Mouse (Mus musculus) midbrain, postnatal 0 days (tissue): ENCODE data around the gene Relt. TPM values are rescaled to one million over a fixed set of nuclear protein-coding genes. Genes with fewer than 3 reads are reported as not detected.

ENCODE experiments used
- ATAC-seq: fragments of 200-750 bp; cut with Nextera tagmentation; 2 replicates; pipeline ENCODE4 v1.8.0; 2017; ENCODE audit warnings: moderate number of reproducible peaks, mild to moderate bottlenecking, moderate TSS enrichment, moderate library complexity; ENCODE audit not compliant: low FRiP score
- DNase-seq: peaks from one replicate; pipeline ENCODE4 v3.0.0-alpha.2; 2015; ENCODE audit warnings: low spot score
- H3K27ac ChIP-seq: fragments of 300-500 bp; sonication (generic); 2 replicates; pipeline ENCODE4 v1.5.1; 2014; ENCODE audit warnings: low read depth, mild to moderate bottlenecking, low read length, mixed read lengths
- H3K27me3 ChIP-seq: fragments of 300-500 bp; sonication (generic); 2 replicates; pipeline ENCODE4 v1.6.1; 2014; ENCODE audit warnings: low read length, control low read depth, mixed read lengths; ENCODE audit not compliant: insufficient read depth
- H3K36me3 ChIP-seq: fragments of 300-500 bp; sonication (generic); 2 replicates; pipeline ENCODE4 v1.6.1; 2014; ENCODE audit warnings: low read length, control low read depth, mixed read lengths; ENCODE audit not compliant: insufficient read depth
- H3K4me1 ChIP-seq: fragments of 300-500 bp; sonication (generic); 2 replicates; pipeline ENCODE4 v1.6.1; 2014; ENCODE audit warnings: mild to moderate bottlenecking, control low read depth, antibody characterized with exemption, low read length, mixed read lengths; ENCODE audit not compliant: insufficient read depth
- H3K4me2 ChIP-seq: fragments of 300-500 bp; sonication (generic); 2 replicates; pipeline ENCODE4 v1.6.1; 2014; ENCODE audit warnings: low read depth, mild to moderate bottlenecking, low read length, mixed read lengths; ENCODE audit not compliant: poor library complexity, severe bottlenecking
- H3K4me3 ChIP-seq: fragments of 300-500 bp; sonication (generic); 2 replicates; pipeline ENCODE4 v1.5.1; 2014; ENCODE audit warnings: low read depth, mild to moderate bottlenecking, low read length, moderate library complexity
- H3K9ac ChIP-seq: fragments of 300-500 bp; sonication (generic); replicated peaks from 2 replicates; pipeline ENCODE4 v1.6.1; 2014; ENCODE audit warnings: mild to moderate bottlenecking, low read length, moderate library complexity, mixed read lengths; ENCODE audit not compliant: poor library complexity, severe bottlenecking
- H3K9me3 ChIP-seq: fragments of 300-500 bp; sonication (generic); 2 replicates; pipeline ENCODE4 v1.6.1; 2016; ENCODE audit warnings: low read length, control low read depth
- CTCF ChIP-seq: IDR thresholded peaks from 2 replicates; pipeline ENCODE4 v1.5.1; 2016; ENCODE audit warnings: antibody characterized with exemption, mild to moderate bottlenecking
- WGBS: fragments of 180-500 bp; shearing (Covaris S2); extraction: QIAGEN DNeasy Blood & Tissue Kit; methylation state at CpG from one replicate; pipeline ENCODE4 v1.1.7; 2014; 5-methylcytosine and 5-hydroxymethylcytosine counted together
- polyA plus RNA-seq: library from polyadenylated mRNA; unstranded; fragments of >200 nt; fragmentation: Nextera tagmentation; extraction: Ambion mirVana; gene quantifications from 2 replicates; pipeline ENCODE4 v1.2.1, GENCODE M21; 2015
- total RNA-seq: library from RNA; depleted of rRNA; stranded (reverse); fragments of >200 nt; gene quantifications from 2 replicates; pipeline ENCODE4 v1.2.3, GENCODE M21; 2014

Relt gene
- total and polyA plus RNA-seq, 2 experiments from 2014 or later: 5.3 to 7.8 TPM

DNA sequence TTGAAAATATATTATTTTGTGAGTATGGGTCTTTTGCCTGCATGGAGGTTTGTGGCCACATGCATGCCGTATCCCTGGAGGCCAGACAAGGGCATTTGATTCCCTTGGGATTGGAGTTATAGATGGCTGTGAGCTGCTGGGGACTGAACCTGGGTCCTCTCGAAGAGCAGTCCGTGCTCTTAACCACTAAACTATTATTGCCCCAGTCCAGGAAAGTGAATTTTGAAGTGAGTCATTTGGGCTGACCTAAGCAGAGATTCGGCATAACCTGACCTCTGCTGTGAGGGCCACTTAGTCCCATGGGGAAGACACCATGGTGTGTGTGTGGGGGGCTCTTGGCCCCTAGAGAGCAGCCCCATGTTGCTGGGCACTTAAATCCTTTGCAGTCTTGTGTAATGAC, 8.1 kb upstream of the Relt start:
- DNase-seq: no peak
- Histone ChIP-seq H3K4me3 (no peak overlapping the region), H3K27ac (no peak overlapping the region), H3K36me3 (peaks cover 21% of the 10 kb centered on the region), H3K4me1 (no peaks in the 10 kb centered on the region), H3K27me3 (no peaks in the 10 kb centered on the region), H3K9ac (no peak overlapping the region), H3K4me2 (no peak overlapping the region), H3K9me3 (no peaks in the 10 kb centered on the region)
- 85% methylated on average over 4 of the region's 4 CpGs for whole genome bisulfite sequencing
- no peak for ATAC-seq
- TF ChIP-seq CTCF: no peak

DNA sequence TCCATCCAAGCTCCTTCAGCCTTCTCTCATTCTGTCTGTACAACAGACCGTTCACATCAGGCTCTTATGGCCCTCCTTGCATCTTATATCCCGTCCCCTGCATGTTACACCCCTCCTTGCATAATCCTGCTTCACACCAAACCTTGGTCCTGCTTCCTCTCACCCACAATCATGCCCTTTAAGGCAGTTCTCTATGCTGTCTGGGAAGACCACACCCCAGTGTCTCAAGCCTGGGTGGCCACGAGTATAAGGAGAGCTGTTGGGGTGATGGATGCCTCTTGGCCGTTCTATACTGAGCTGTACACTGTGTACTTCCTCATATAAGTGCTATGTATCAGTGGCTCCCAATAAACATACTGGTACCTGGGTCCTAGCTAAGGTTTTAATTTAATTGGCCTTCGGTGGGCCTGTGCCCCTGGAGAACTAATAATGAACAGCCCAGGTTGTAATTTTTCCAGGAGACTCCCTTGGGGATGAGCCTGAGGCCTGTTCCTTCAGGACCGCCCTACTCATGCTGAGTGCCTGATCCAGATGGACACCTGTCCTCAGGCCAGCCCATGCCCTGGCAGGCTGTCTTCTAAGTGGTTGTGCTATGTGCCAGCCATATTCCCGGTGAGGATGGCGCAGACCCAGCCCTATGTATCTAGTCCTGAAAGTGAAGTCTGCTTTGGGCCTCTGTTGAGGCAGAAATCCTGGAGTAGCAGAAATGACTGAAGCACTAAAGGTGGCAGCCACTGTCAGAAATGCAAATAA, 6.8 kb upstream of the Relt start:
- no peaks in the 10 kb centered on the region for H3K9me3 ChIP-seq
- no peak overlapping the region for H3K9ac ChIP-seq
- ATAC-seq (no peak), DNase-seq (no peak)
- no peak overlapping the region for H3K4me2 ChIP-seq
- peaks cover 14% of the 10 kb centered on the region for H3K36me3 ChIP-seq
- H3K27me3 ChIP-seq: no peaks in the 10 kb centered on the region
- 86% methylated on average over 8 of the region's 8 CpGs for WGBS
- no peak overlapping the region for H3K4me3 ChIP-seq
- no peak overlapping the region for H3K27ac ChIP-seq
- H3K4me1 ChIP-seq: no peaks in the 10 kb centered on the region
- no peak for TF ChIP-seq CTCF

DNA sequence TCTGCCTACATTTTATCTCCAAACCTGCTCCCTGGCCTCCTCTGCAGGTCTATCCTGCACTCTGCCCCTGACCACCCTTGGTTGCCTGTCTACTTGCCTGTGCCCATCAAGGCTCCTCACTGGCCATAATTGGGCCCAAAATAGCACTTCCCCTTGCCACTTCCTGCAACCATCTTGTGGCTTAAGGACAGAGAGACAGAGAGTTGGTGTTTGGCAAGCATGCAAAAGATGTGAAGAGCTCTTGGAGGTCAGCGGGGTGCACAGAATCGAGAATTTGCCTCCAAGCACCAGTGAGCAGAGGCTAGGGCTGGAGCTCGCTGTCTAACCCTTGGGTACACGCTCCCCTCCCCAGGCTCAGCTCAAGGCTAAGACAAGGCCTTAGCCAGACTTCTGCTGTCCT, 5.3 kb upstream of the Relt start:
- Histone ChIP-seq H3K4me1 (no peaks in the 10 kb centered on the region), H3K4me2 (no peak overlapping the region), H3K27ac (no peak overlapping the region), H3K27me3 (no peaks in the 10 kb centered on the region), H3K36me3 (peaks cover 9% of the 10 kb centered on the region), H3K9ac (no peak overlapping the region), H3K9me3 (no peaks in the 10 kb centered on the region), H3K4me3 (no peak overlapping the region)
- WGBS: 67% methylated on average over 4 of the region's 4 CpGs
- TF ChIP-seq CTCF: no peak
- DNase-seq (no peak), ATAC-seq (no peak)

DNA sequence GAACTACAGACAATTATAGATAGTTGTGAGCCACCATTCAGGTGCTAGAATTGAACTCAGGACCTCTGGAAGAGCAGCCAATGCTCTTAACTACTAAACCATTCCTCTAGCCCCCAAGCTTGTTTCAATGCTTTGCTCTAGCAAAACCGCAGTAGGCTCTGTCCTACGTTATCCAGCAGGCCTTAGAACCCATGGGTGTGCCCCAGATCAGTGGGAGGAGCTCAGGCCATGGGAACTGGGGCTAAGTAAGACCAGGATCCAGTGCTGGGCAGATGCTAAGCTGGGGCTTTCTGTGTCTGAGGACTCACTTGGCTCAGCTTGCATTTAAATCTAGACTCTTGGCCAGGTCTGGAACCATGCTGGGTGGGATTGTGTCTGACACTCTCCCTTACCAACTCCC, 4.3 kb upstream of the Relt start:
- 69% methylated on average over 2 of the region's 2 CpGs for WGBS
- Histone ChIP-seq H3K36me3 (peaks cover 5% of the 10 kb centered on the region), H3K4me1 (no peaks in the 10 kb centered on the region), H3K27me3 (no peaks in the 10 kb centered on the region), H3K9me3 (no peaks in the 10 kb centered on the region), H3K27ac (no peak overlapping the region), H3K4me2 (no peak overlapping the region), H3K4me3 (no peak overlapping the region), H3K9ac (no peak overlapping the region)
- DNase-seq (no peak), ATAC-seq (no peak)
- no peak for TF ChIP-seq CTCF

DNA sequence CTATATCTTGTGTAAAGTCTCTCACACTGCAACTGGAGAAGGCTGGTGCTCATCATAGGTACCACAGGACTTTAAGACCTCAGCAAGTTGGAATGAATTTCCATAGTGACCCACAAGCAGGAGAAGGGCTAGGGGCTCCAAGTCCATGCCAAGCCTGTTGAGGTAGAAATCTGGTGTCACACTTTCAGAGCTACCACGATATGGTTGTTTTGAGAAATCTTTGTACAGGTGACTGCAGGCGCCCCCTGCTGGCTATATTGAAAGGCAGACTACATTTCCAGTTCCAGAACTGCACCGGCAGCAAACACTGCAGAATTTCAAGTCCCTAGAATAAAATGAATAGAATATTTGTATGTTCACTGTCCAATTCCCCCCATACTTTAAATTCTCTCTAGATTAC, 3.4 kb upstream of the Relt start:
- no peak overlapping the region for H3K9ac ChIP-seq
- no peak overlapping the region for H3K4me2 ChIP-seq
- DNase-seq (peak; percentile 79), ATAC-seq (no peak)
- H3K4me1 ChIP-seq: no peaks in the 10 kb centered on the region
- H3K4me3 ChIP-seq: no peak overlapping the region
- H3K9me3 ChIP-seq: no peaks in the 10 kb centered on the region
- no peaks in the 10 kb centered on the region for H3K27me3 ChIP-seq
- TF ChIP-seq CTCF: peak; percentile 82
- H3K27ac ChIP-seq: no peak overlapping the region
- whole genome bisulfite sequencing: 3% methylated on average over 3 of the region's 3 CpGs
- H3K36me3 ChIP-seq: no peaks in the 10 kb centered on the region

DNA sequence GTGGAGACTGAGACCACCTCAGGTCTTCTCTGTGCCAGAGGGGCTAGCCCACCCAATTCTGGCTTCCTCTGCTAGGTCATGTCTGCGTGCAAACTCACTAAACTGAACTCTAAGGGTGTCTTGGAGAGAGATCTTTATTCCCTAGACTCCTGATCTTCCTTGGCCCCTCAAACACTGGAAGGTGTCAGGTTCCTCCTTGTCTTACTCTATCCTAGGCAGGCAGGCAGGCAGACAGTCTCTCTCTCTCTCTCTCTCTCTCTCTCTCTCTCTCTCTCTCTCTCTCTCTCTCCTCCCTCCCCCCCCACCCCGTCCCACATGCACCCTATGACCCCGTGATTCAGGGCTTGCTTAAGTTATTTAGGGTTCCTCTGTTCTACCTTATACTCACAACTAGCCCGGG, 893 bp downstream of the Relt start:
- H3K27ac ChIP-seq: no peak overlapping the region
- TF ChIP-seq CTCF: no peak
- peak overlapping the region; percentile 95 for H3K4me2 ChIP-seq
- no peaks in the 10 kb centered on the region for H3K36me3 ChIP-seq
- 9% methylated on average over 4 of the region's 4 CpGs for WGBS
- peak overlapping the region; percentile 77 for H3K4me3 ChIP-seq
- H3K9me3 ChIP-seq: no peaks in the 10 kb centered on the region
- H3K27me3 ChIP-seq: no peaks in the 10 kb centered on the region
- DNase-seq: no peak
- ATAC-seq: no peak
- H3K9ac ChIP-seq: peak overlapping the region; percentile 77; the same call in 1 of the 2 replicates
- no peaks in the 10 kb centered on the region for H3K4me1 ChIP-seq
